Mouse (Mus musculus) forebrain, embryonic 15.5 days (tissue): ENCODE measurements around the gene Hlcs. TPM values are rescaled to one million over a fixed set of nuclear protein-coding genes. Genes with fewer than 3 reads are reported as not detected.
A peak's percentile ranks its signal among the peaks of the same experiment; 100 is the strongest.

Experiments
- ATAC-seq: fragments of 200-750 bp; cut with Nextera tagmentation; replicated peaks from 2 replicates; pipeline ENCODE4 v1.8.0; 2017; ENCODE audit warnings: mild to moderate bottlenecking, moderate TSS enrichment, moderate library complexity
- H3K27ac ChIP-seq: fragments of 300-500 bp; sonication (generic); replicated peaks from 2 replicates; pipeline ENCODE4 v1.5.1; 2015; ENCODE audit warnings: mild to moderate bottlenecking, inconsistent platforms
- H3K27me3 ChIP-seq: fragments of 300-500 bp; sonication (generic); 2 replicates; pipeline ENCODE4 v1.6.1; 2015; ENCODE audit warnings: inconsistent platforms
- H3K36me3 ChIP-seq: fragments of 300-500 bp; sonication (generic); 2 replicates; pipeline ENCODE4 v1.6.1; 2015; ENCODE audit warnings: mild to moderate bottlenecking, inconsistent platforms
- H3K4me1 ChIP-seq: fragments of 300-500 bp; sonication (generic); 2 replicates; pipeline ENCODE4 v1.6.1; 2015; ENCODE audit warnings: inconsistent platforms
- H3K4me2 ChIP-seq: fragments of 300-500 bp; sonication (generic); replicated peaks from 2 replicates; pipeline ENCODE4 v1.6.1; 2015; ENCODE audit warnings: mild to moderate bottlenecking, inconsistent platforms
- H3K4me3 ChIP-seq: fragments of 300-500 bp; sonication (generic); 2 replicates; pipeline ENCODE4 v1.5.1; 2015; ENCODE audit warnings: mild to moderate bottlenecking, inconsistent platforms
- H3K9ac ChIP-seq: fragments of 300-500 bp; sonication (generic); replicated peaks from 2 replicates; pipeline ENCODE4 v1.6.1; 2015; ENCODE audit warnings: mild to moderate bottlenecking, inconsistent platforms
- H3K9me3 ChIP-seq: fragments of 300-500 bp; sonication (generic); 2 replicates; pipeline ENCODE4 v1.6.1; 2016; ENCODE audit warnings: inconsistent platforms
- WGBS: fragments of 180-500 bp; shearing (Covaris S2); methylation state at CpG from one replicate; pipeline ENCODE4 v1.1.7; 2015; ENCODE audit warnings: mixed read lengths; 5-methylcytosine and 5-hydroxymethylcytosine counted together
- polyA plus RNA-seq: library from polyadenylated mRNA; unstranded; fragments of >200 nt; fragmentation: Nextera tagmentation; extraction: Ambion mirVana; gene quantifications from 2 replicates; pipeline ENCODE4 v1.2.1, GENCODE M21; 2015

Hlcs gene
- polyA plus RNA-seq, 1 experiment from 2014 or later, result 7.7 TPM

DNA sequence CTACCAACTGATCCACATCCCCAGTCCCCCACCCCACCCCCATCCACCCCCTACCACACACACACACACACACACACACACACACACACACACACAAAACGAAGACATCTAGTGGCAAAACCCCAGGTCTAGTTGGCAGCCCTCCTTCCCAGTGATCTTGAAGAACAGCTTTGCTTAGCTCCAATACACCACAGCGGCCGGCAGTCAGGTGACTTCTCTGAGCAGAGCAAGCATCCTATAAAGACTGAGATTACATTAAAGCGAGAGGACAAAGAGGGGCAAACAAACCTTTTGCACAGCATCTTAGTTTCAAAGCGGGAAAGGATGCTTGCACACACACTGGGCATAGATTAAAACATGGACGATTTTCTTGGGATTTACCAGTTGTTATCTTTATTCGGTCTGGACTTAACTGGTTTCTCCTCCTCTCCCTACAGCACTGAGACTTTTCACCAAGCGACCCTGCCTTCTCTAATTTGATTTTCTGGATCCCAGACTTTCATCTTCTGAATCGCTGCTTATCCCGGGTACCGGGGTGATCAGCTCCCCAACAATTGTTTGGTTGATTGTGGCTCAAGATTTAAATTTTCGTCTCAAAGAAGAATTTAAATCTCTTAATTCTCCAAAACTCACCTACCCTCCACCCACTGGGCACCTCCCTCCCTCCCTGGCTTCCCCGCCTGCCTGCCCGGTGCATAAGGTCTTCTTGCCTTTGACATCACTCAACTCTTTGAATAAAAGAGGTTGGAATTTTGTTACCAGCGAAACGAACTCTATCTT, 134.7 kb downstream of the Hlcs start:
- peaks cover 37% of the 10 kb centered on the region for H3K4me1 ChIP-seq
- WGBS, result 8% methylated on average over 16 of the region's 16 CpGs
- no peaks in the 10 kb centered on the region for H3K9me3 ChIP-seq
- H3K27me3 ChIP-seq, result peaks cover 27% of the 10 kb centered on the region; the same call in 1 of the 2 replicates
- H3K9ac ChIP-seq, result no peak overlapping the region
- no peak overlapping the region for H3K4me3 ChIP-seq
- H3K4me2 ChIP-seq, result peak overlapping the region; percentile 35; the same call in 1 of the 2 replicates
- no peaks in the 10 kb centered on the region for H3K36me3 ChIP-seq
- ATAC-seq, result no peak
- no peak overlapping the region for H3K27ac ChIP-seq

DNA sequence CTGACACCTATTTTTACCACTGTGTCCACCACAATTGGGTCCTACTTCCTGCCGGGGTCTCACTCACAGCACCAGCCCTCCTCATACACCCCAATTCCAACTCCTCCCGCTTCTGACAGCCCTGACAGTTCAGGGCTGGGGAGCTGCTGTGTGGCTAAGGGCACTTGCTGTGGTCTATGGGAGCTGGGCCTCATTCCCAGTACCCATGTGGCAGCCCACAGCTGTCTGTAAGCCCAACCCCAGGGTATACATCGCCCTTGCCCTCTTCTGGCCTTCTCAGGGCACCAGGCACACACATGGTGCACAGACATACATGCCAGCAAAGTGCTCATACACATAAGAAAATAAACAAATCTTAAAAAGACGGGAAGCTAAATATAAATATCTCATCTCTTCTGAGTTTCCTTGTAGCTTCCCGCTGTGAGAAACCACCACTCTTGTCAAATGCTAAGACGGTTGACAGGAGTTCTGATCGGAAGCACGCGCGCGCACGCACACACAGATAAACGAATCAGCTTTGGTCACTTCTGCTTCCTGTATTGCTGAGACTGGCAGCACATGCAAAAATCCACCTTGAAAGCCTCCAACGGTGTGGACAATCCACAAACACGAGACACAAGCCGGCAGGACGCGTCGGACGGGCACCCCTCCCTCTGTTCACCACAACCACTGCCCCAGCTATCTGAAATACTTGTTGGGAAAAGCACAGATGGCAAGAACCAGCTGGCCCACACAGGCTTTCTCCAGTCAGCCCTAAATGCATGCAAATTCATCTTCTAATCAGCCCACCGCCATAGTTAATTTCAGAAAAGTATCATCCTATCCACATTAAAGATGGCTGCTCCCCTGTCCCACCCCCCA, 136.1 kb downstream of the Hlcs start:
- Histone ChIP-seq H3K4me1 (peaks cover 37% of the 10 kb centered on the region), H3K9me3 (no peaks in the 10 kb centered on the region), H3K27ac (0 out of 2 replicates have a peak overlapping the region, but pooled peaks have one; percentile 9), H3K27me3 (peaks cover 21% of the 10 kb centered on the region; the same call in 1 of the 2 replicates), H3K36me3 (no peaks in the 10 kb centered on the region), H3K9ac (no peak overlapping the region), H3K4me3 (no peak overlapping the region), H3K4me2 (no peak overlapping the region)
- WGBS, result 69% methylated on average over 21 of the region's 21 CpGs
- peak; percentile 46; the same call in 1 of the 2 replicates for ATAC-seq

- H3K4me3 ChIP-seq, result no peak overlapping the region
- peaks cover 35% of the 10 kb centered on the region for H3K4me1 ChIP-seq
- no peak overlapping the region for H3K4me2 ChIP-seq
- 85% methylated on average over 7 of the region's 7 CpGs for WGBS
- H3K36me3 ChIP-seq, result no peaks in the 10 kb centered on the region
- no peak for ATAC-seq
- H3K27ac ChIP-seq, result no peak overlapping the region
- 0 out of 2 replicates have a peak, but pooled peaks cover 5% of the 10 kb centered on the region for H3K27me3 ChIP-seq
- no peak overlapping the region for H3K9ac ChIP-seq
- no peaks in the 10 kb centered on the region for H3K9me3 ChIP-seq
Measured at GRCm38 (mm10) chr16:94175366-94175986, 137.9 kb downstream of the Hlcs start.

DNA sequence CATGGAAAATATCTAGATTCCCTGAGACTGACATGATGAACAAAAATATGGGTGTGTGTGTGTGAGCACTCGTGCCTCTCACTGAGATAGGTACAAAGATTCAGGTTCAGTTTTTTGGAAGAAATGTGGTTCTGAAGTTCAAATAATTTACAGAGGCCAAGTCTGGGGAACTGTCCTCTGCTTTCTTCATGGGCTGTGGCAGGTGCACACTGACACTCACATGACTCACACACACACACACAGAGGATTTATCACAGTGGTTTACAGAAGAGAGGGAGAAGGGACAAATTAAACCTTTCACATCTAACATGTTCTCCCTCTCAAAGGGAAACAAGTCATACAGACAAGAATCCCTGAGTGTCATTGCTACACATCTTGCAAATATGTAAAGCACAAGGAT, 140.0 kb downstream of the Hlcs start:
- H3K9me3 ChIP-seq, result no peaks in the 10 kb centered on the region
- ATAC-seq, result no peak
- peaks cover 14% of the 10 kb centered on the region for H3K4me1 ChIP-seq
- H3K36me3 ChIP-seq, result no peaks in the 10 kb centered on the region
- WGBS, result 71% methylated on average over 1 of the region's 1 CpGs
- H3K9ac ChIP-seq, result no peak overlapping the region
- H3K27me3 ChIP-seq, result no peaks in the 10 kb centered on the region
- no peak overlapping the region for H3K4me2 ChIP-seq
- no peak overlapping the region for H3K4me3 ChIP-seq
- no peak overlapping the region for H3K27ac ChIP-seq

- Histone ChIP-seq H3K4me2 (no peak overlapping the region), H3K4me1 (peaks cover 2% of the 10 kb centered on the region; the same call in 1 of the 2 replicates), H3K27me3 (no peaks in the 10 kb centered on the region), H3K27ac (no peak overlapping the region), H3K4me3 (no peak overlapping the region), H3K9ac (no peak overlapping the region), H3K36me3 (no peaks in the 10 kb centered on the region), H3K9me3 (no peaks in the 10 kb centered on the region)
- no peak for ATAC-seq
- WGBS, result 14% methylated on average over 4 of the region's 4 CpGs
Measured at GRCm38 (mm10) chr16:94170218-94170617, 143.2 kb downstream of the Hlcs start.

DNA sequence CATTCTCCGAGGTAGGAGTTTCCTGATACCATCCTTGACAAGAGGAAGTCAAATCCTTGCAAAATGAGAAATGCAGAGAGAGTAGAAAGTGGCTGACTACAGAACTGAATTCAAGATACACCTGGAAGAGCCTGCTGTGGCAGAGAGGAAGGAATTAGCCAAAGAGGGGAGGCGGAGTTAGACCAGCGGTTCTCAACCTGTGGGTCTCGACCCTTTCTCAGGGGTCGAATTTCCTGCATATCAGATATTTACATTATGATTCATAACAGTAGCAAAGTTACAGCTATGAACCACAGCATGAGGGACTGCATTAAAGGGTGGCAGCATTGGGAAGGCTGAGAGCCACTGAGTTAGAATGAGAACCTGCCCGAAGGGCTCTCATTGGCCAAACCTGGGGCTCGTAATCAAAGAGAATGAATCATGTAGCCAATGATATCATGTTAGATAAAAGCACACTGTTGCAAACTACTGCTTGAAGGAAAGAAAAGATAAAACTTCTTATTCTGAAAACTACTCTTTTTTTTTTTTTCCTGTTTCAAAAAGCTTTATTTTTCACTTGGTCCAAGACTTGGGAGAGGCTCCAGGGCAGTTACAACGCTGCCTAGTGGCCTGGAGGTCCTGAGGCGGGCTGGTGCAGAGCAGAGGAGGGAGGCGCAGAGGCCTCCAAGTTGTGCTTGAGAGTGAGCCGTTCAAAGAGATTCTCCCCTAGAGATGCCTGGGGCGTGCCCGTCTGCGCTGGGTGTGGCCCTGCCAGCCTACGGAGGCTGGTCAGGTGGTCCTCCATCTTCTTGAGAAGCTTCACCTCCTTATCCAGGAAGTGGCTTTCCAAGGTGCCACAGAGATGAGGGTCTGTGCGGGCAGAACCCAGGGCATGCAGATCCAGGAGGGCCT, 144.5 kb downstream of the Hlcs start:
- Histone ChIP-seq H3K4me2 (no peak overlapping the region), H3K36me3 (no peaks in the 10 kb centered on the region), H3K4me3 (no peak overlapping the region), H3K9ac (no peak overlapping the region), H3K27ac (no peak overlapping the region), H3K4me1 (peaks cover 13% of the 10 kb centered on the region), H3K27me3 (no peaks in the 10 kb centered on the region), H3K9me3 (no peaks in the 10 kb centered on the region)
- WGBS, result 90% methylated on average over 16 of the region's 16 CpGs
- no peak for ATAC-seq

GRCm38 (mm10) chr16:94164978-94165377, 148.4 kb downstream of the Hlcs start:
- H3K36me3 ChIP-seq, result no peaks in the 10 kb centered on the region
- peak; percentile 63; the same call in 1 of the 2 replicates for ATAC-seq

DNA sequence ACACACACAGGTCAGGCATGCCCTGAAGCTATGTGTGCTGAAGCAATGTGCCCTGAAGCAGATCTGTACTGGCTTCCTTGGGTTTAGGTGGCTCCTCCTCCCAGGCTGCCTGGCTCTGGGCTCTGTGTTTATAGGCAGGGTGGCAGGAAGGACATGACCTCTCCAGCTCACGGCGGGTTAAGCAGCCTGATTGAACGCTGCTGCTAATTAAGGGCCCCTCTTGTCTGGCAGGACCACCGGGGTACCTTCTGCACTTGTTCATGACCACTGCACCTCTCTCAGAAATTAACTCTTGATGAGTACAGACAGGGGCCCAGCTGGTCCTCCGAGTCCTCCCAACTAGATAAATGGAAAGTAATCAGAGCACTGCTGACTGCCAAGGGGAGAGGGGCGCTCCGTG, 149.1 kb downstream of the Hlcs start:
- no peak for ATAC-seq
- Histone ChIP-seq H3K4me2 (no peak overlapping the region), H3K27me3 (no peaks in the 10 kb centered on the region)

More at GRCm38 (mm10) chr16:94164978-94165377, 148.4 kb downstream of the Hlcs start:
- Histone ChIP-seq H3K9me3 (no peaks in the 10 kb centered on the region), H3K4me2 (no peak overlapping the region), H3K27ac (peak overlapping the region; percentile 19; the same call in 1 of the 2 replicates), H3K4me1 (peaks cover 13% of the 10 kb centered on the region), H3K27me3 (no peaks in the 10 kb centered on the region), H3K9ac (no peak overlapping the region), H3K4me3 (no peak overlapping the region)
- WGBS, result 26% methylated on average over 5 of the region's 5 CpGs

DNA sequence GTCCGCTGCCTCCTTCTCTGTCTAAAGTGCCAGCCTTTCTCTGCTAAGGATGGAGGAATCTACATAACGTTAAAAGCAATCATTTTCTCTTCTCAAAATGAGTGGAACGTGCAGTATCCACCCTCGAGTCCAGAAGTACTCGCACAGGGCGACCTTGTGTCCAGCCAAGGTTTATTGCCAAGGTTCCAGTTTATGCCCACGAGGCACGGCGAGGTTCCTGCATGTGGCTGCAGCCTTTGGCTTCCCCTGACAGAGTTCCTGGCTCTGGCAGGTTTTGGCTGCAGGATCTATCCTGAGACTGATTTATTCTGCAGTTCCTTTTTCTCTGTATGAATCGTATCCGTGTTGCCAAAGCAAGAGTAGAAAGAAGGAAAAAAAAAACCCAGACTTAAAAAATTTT, 150.3 kb downstream of the Hlcs start:
- H3K36me3 ChIP-seq, result no peaks in the 10 kb centered on the region
- no peaks in the 10 kb centered on the region for H3K9me3 ChIP-seq
- H3K4me3 ChIP-seq, result no peak overlapping the region
- WGBS, result 79% methylated on average over 11 of the region's 11 CpGs
- ATAC-seq, result no peak
- H3K27ac ChIP-seq, result no peak overlapping the region
- H3K4me2 ChIP-seq, result no peak overlapping the region
- H3K9ac ChIP-seq, result no peak overlapping the region
- no peaks in the 10 kb centered on the region for H3K27me3 ChIP-seq
- peaks cover 13% of the 10 kb centered on the region for H3K4me1 ChIP-seq

More for the DNA sequence above, 149.1 kb downstream of the Hlcs start:
- H3K9ac ChIP-seq, result no peak overlapping the region
- H3K27ac ChIP-seq, result no peak overlapping the region
- H3K36me3 ChIP-seq, result no peaks in the 10 kb centered on the region
- H3K4me1 ChIP-seq, result peaks cover 13% of the 10 kb centered on the region
- 23% methylated on average over 7 of the region's 7 CpGs for WGBS
- no peaks in the 10 kb centered on the region for H3K9me3 ChIP-seq
- H3K4me3 ChIP-seq, result no peak overlapping the region

- no peak overlapping the region for H3K4me2 ChIP-seq
- H3K4me3 ChIP-seq, result no peak overlapping the region
- H3K9ac ChIP-seq, result no peak overlapping the region
- no peaks in the 10 kb centered on the region for H3K9me3 ChIP-seq
- H3K36me3 ChIP-seq, result no peaks in the 10 kb centered on the region
- H3K27me3 ChIP-seq, result no peaks in the 10 kb centered on the region
- WGBS, result 34% methylated on average over 6 of the region's 6 CpGs
- no peak for ATAC-seq
- peaks cover 13% of the 10 kb centered on the region for H3K4me1 ChIP-seq
- H3K27ac ChIP-seq, result no peak overlapping the region
Measured at GRCm38 (mm10) chr16:94162000-94162399, 151.4 kb downstream of the Hlcs start.

DNA sequence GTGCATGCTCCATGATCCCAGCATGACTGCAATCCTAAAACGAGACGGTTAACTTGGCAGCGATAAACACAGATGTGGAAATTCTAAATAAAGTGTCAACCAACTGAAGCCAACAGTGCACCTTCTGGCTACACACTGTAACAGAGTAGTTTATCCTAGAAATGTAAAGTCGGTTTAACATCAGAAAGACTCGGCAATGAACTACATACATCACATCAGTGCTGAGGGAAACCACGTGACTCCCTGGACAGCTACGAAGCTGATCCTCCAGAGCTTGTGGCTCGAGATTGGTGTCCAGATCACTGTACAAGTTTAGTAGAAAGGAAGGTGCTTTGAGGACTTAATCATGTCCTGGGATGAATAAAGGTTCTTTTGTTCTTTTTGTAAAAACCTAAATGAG, 155.6 kb downstream of the Hlcs start:
- Histone ChIP-seq H3K36me3 (no peaks in the 10 kb centered on the region), H3K27me3 (no peaks in the 10 kb centered on the region), H3K27ac (no peak overlapping the region), H3K4me2 (no peak overlapping the region), H3K9ac (no peak overlapping the region), H3K4me3 (no peak overlapping the region), H3K9me3 (no peaks in the 10 kb centered on the region), H3K4me1 (peaks cover 19% of the 10 kb centered on the region)
- 69% methylated on average over 8 of the region's 8 CpGs for WGBS
- no peak for ATAC-seq
